Mouse (Mus musculus) v-Abl transformed pro-B cells (cell line): ENCODE measurements around the gene Micall2.

Experiments used
- in situ Hi-C, 2 experiments: fragments of 400-800 bp; cut with MboI; formaldehyde crosslinking; loops; one replicate each; pipeline ENCODE4 v1.15.1; 2025; ENCODE audit not compliant: unreplicated experiment in 2 of 2

The Micall2 gene

DNA sequence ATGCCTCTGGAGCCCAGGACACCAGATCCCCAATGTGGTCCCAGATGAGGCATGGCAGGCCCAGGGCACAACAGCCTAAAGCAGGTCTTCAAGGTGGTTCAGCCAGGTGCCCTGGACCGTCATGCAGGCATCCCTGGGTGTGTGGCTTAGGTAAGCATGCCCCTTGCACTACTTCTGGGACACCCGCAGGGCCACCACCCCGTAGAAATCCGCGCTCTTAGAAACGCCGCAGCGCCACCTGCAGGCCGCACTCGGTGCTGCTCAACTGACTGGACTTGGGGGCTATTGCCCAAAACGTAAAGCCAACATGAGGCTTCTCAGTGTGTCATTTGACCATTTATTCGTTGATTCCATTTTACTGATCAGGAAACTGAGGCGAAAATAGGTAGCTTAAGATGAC, 48.5 kb downstream of the Micall2 start:
- in situ Hi-C loops: no loop called here

DNA sequence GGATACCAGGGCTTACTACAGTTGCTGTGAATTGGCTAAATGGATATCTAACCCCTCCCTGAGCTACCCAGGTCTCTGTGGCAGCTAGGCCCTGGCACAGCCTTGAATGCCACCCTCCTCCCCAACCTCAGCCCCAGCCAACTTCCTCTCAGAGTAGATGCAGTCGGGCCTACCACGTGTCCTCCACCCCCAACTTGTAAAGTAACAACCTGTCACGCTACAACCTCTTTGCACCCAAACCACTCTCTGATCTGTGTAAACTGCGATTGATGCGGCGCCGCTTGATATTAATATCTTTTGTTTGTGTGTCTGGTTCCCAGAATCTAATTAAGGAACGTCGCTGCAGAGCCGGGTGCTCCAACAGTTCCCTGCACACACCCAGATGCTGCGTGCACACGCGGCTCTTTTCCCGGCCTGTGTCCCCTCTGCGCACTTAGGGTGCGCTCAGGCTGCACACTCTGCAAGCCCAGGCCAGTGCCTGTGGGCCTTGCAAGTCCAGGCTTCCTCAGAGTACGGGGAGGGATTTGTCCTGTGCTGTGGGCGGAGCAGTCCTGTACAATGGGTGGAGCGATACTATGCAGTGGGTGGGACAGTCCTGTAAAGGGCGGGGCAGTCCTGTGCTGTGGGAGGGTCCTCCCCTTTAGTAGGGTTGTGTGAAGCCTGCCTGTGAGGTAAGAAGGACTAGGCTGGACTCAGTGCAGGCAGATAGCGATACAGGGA, 49.4 kb downstream of the Micall2 start:
- in situ Hi-C loops: no loop called here

DNA sequence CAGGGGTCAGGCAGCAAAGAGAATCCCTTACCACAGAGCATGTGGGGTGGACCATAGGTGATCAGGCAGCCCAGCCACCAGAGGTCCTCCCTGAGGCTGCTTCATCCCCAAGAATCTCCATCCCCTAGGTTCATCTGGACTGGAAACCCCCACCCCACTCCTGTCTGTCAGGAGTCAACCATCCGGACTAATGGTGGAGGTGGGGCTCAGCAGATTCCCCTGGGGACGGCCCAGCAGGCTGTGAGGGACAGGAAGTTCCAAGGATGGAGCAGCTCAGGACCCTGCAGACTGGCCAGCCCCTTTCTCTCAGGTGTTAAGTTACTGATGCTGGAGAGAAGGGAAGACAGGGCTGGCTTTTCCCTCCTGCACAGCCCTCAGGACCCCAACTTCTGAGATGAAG, 52.9 kb downstream of the Micall2 start:
- in situ Hi-C loops: no loop called here

DNA sequence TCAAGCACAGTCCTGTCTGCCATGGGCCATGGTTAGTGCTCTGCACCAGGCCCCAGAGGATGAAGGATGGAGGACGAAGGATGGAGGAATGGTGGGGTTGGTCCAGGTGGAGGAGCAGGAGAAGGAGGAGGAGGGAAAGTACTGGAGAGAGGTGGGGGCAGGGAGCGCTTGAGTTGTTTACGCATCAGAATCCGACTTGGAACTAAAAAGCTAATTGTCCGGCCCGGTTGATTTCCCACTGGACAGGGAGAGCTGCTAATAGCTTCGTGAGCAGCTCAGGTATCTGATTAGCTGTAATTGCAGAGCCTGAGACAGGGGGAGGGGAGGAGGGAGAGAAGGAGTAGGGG, 53.5 kb downstream of the Micall2 start:
- in situ Hi-C loops: no loop called here

DNA sequence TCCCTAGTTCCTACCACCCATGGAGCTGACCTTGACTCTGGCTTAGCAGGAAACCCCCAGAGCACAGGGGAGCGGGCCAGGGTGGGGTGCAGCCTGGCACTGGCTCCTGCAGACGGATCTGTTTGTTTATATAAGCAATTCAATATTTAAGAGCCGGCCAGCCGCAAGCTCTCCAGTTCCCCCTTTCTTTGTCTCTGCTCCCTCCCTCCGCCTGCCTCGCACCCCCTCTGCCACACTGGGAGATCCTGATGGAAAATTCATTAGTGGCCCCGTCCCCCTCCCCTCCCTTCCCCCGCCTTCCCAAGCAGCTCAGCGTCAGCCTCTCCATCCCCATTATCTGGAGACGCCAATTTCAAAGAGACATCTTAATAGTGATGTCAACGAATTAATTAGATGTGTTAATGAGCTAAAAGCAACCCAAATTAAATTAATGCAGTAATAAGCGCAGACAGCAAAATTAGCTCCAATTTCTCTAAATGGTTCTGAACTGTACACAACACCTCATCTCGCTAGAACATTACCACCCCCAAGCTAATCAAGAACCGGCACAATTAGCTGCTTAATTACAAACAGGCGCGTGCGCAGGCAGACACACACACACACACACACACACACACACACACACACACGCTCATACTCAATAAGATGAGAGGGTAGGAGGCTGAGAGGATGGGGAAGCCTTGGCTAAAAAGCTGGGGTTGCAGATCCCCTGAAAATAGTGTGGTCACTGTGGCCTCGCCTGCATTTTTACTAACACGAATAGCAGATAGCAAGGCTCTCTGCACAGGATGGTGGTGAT, 54.1 kb downstream of the Micall2 start:
- in situ Hi-C loops: no loop called here

DNA sequence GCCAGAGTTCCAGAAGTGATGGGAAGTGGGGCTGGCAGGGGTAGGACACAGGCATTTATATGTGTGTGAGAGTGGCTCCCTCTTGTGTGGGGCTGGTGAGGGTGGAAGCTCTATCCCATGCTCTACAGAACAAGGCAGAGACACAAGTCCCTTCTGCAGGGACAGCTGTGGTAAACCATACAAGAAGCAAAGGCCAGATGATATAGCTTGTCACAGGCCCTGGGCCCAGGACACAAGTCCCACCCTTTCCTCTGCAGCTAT, 60.5 kb downstream of the Micall2 start:
- in situ Hi-C loops: no loop called here

DNA sequence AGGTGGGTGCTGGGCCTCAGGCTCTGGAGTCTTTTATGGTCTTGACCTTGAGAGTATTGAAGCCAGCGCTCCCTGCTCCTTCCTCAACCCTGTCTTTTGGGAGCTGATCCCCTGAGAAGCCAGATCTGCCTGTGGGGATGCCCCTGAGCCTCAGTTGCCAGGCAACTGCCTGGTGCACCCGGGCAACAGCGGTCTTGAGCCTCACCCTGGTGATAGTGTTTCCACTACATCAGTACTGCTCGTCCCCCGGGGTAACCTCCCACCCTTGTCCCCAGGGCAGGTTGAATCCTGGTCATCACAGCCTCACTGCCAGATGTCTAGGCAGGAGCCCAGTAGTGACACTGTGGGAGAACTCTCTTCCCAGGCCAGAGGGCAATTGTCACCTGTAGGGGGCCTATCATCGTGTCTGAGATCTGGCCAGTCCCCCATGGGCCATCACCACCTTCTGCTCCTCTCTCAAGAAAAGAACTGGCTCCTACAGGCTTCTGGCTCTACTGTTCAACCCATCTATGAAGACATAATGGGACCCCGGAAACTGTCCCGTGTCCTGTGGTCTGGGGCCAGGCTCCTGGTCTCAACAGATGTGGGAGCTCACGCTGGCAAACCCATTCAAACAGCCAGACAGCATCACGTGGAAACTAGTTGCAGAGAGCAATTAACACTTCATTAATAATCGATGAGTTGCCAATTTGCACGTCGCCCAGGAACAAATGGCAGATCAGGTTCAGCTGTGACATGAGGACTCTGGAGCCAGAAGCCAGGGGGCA, 61.0 kb downstream of the Micall2 start:
- in situ Hi-C loops: no loop called here

DNA sequence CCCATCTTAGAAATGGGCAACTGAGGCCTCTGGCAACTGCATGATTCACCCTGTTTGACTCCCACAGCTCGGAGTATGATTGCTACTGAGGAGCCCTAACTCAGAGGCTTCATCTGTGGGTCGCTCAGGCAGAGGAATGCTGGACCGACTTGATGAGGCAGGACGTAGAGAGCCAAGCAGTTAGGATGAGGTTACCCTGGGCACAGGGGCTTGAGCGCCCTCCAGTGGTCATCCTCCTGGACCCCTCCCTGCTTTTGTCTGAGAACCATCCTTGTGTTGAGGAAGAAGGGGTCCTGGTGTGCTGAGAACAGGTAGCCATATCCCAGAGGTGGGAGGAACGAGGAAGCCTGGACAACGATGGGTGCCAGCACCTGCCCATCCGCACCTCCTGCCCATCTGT, 66.8 kb downstream of the Micall2 start:
- in situ Hi-C loops: loop anchor here (5.0 kb wide), 4 partner anchors 132 to 307 kb away; no protein-coding TSS in a partner anchor

DNA sequence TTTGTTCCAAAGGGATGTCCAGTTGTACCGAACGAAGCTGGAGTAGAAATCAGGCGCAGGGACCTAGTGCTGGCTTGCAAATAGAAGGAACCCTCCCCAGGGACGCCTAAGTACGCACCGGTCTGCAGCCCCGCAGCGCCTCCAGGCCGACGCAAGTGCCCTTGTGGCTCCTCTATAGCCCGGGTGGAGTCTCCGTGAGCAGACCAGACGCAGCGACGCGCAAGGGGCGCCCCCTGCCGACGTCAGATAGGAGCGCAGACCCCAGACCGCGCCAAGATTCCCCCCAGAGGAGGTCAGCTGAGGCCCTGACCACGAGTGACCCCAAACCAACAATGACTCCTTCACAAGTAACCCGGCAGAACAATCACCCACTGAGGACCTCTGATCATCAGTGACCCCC, 67.6 kb downstream of the Micall2 start:
- in situ Hi-C loops: loop anchor here (5.0 kb wide), 4 partner anchors 131 to 306 kb away; no protein-coding TSS in a partner anchor

DNA sequence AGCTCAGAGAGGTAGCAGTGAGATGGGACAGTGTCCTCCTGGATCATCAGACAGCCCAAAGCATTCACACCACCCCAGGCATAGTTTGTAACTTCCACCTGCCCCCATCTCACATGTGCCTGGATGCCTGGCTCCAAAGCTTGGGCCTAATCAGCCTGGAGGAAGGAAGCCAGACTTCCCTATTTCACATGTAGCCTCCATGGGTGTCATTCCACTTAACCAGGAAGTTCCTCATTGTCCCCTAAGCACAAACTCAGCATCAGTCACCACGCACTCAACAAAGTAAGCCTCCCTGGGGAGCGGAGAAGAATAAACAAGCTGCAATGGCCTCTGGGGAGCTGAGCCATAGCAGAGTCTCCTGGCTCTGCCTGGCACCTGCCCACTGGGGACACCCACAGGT, 69.6 kb downstream of the Micall2 start:
- in situ Hi-C loops: loop anchor here (5.0 kb wide), 4 partner anchors 129 to 304 kb away; no protein-coding TSS in a partner anchor

DNA sequence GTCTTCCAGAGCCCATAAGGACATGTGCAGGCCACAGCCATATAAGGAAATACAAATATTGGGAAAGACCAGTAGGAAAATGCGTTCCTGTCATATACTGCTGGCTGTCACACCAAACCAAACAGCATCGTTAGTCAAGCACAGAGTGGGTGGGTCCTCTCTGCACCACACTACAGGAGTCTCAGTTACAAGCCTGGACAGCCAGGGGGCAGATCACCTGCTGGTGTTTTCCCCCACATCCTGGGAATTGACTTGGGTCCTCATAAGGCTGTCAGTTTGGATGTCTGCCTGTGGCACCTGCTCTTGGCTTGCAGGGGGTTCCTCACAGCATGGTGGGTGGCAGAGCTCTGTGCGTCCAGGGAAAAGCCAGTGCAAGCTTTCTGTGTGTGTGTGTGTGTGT, 70.8 kb downstream of the Micall2 start:
- in situ Hi-C loops: loop anchor here (5.0 kb wide), 4 partner anchors 128 to 303 kb away; no protein-coding TSS in a partner anchor

DNA sequence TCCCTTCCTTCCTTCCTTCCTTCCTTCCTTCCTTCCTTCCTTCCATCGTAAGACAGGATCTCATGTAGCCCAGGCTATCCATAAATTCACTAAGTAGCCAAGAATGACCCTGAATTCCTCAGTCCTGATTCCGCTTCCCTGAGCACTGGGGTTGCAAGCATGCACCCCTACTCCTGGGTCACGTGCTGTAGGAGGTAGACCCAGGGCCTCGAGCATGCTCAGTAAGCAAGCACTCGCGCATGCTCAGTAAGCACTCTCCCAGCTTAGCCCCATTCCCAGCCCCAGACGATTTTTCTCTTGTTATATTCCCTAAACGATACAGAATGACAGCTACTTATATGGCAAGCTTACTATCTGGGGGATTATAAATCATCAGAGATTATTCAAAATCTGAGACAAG, 74.4 kb downstream of the Micall2 start:
- in situ Hi-C loops: no loop called here

DNA sequence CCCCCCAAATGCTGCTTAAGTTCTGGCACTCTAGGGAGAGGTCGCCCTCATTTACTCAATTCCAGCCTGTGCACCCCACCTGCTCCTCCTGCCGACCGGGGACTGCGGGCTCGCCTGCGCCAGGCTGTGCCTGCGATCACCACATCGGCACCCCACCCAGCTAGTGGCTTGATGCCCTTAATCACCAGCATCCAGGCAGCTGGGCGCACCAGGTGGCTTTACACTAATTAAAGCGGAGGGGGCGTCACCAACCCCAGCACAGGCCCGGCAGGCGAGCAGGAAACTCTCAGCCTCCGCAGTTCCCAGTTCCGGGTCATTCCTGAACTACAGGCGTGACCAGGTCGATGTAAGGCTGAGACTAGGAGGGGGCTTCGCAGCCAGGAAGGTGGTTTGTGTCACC, 76.8 kb downstream of the Micall2 start:
- in situ Hi-C loops: no loop called here

DNA sequence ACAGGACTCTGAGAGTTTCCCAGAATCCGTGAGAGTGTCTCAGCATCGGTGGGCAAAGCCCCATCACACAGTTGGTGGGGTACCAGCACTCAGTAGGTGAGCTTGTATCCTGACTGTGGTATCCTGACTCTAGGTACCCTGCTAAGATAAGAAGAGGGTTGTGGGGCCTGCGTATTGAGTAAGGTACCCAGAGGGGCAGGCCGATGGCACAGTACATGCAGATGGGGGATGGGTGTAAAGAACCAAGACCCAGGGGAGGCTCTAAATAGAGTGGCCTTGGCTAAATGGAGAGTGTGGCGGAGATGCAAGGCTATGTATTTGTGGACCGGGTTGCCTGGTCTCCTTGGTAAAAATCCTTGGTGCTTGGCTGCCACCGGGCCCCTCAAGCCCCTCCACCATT, 77.3 kb downstream of the Micall2 start:
- in situ Hi-C loops: no loop called here

DNA sequence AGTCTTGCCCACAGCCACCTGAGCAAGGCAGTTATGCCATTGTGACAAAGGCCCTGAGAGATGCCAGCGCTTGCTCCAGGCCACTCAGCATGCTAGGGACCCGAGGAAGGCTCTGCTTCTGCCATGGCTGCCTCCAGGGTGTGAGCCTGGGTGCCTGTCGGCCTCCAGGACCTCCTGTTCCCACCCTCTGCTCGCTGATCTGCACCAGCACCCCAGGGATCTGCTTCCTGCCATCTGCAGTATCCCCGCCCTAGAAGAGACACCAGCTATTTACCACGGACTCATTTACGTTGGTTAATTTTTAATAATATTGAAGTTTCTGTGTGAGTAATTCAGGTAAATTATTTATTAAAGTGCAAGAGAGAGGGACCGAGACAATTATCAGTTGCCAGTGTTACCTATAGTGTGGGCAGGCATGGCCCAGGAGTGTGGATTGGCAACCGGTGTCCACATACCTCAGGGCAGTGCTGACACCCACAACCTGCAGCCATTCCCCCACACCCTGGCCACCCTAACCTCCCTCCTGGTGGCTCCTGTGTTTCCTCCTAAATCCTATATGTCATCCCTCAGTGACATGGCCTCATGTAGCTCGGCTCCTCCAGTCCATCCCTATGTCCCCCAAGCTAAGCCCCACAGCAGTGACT, 78.1 kb downstream of the Micall2 start:
- in situ Hi-C loops: no loop called here
